Mouse (Mus musculus): ENCODE measurements around the gene Slc35c1.

GRCm38 (mm10) chr2:92490541-92490940, 30.2 kb upstream of the Slc35c1 start:
- no peak for TF ChIP-seq CTCF (conservative IDR thresholded peaks at IDR 0.05; ENCODE audit: low read length)
- no peak for TF ChIP-seq NANOG (IDR thresholded peaks at IDR 0.05; ENCODE audit: borderline replicate concordance, low read length)

Measured in E14TG2a.4 (cell line).